Mouse (Mus musculus): ENCODE results near the gene Chmp4b. TPM values are rescaled to one million over a fixed set of nuclear protein-coding genes. Genes with fewer than 3 reads are reported as not detected.

Chmp4b gene
- polyA plus RNA-seq, 1 experiment from 2014 or later: 11.9 TPM

GRCm38 (mm10) chr2:154659531-154660074 is 8.1 kb downstream of the Chmp4b start:
- no peaks in the 10 kb centered on the region for H3K9me3 ChIP-seq (ENCODE audit: low read length)
- peak overlapping the region; percentile 98 for H3K4me3 ChIP-seq (ENCODE audit: low read depth, low read length)
- peaks cover 23% of the 10 kb centered on the region for H3K36me3 ChIP-seq (replicated peaks; ENCODE audit: insufficient read depth, low read length)
- H3K27me3 ChIP-seq (ENCODE audit: insufficient read depth, low read length): no peaks in the 10 kb centered on the region
- peaks cover 23% of the 10 kb centered on the region for H3K4me1 ChIP-seq (ENCODE audit: insufficient read depth)
- WGBS (ENCODE audit: insufficient replicate concordance): 78% methylated on average over 5 of the region's 5 CpGs
- TF ChIP-seq EP300 (IDR thresholded peaks at IDR 0.05; ENCODE audit: low read depth) (no peak), CTCF (IDR thresholded peaks at IDR 0.05; ENCODE audit: low read depth) (no peak)
- peak overlapping the region; percentile 98; the same call in 1 of the 2 replicates for H3K9ac ChIP-seq (replicated peaks)
- H3K27ac ChIP-seq (ENCODE audit: low read depth): peak overlapping the region; percentile 96
- ATAC-seq (no peak), DNase-seq (no peak)
- H3K4me2 ChIP-seq (ENCODE audit: low read depth, low read length): peak overlapping the region; percentile 78

- Histone ChIP-seq H3K27me3 (ENCODE audit: insufficient read depth, low read length) (no peaks in the 10 kb centered on the region), H3K9me3 (ENCODE audit: low read length) (no peaks in the 10 kb centered on the region), H3K27ac (ENCODE audit: low read depth) (no peak overlapping the region), H3K4me1 (ENCODE audit: insufficient read depth) (no peaks in the 10 kb centered on the region), H3K9ac (replicated peaks) (no peak overlapping the region), H3K36me3 (replicated peaks; ENCODE audit: insufficient read depth, low read length) (peaks cover 18% of the 10 kb centered on the region), H3K4me2 (ENCODE audit: low read depth, low read length) (no peak overlapping the region), H3K4me3 (ENCODE audit: low read depth, low read length) (no peak overlapping the region)
- 83% methylated on average over 7 of the region's 7 CpGs for WGBS (ENCODE audit: insufficient replicate concordance)
- TF ChIP-seq EP300 (IDR thresholded peaks at IDR 0.05; ENCODE audit: low read depth): no peak
- no peak for TF ChIP-seq CTCF (IDR thresholded peaks at IDR 0.05; ENCODE audit: low read depth)
- ATAC-seq (no peak), DNase-seq (no peak)
These were observed 17.2 kb downstream of the Chmp4b start for GRCm38 (mm10) chr2:154668680-154669079.

GRCm38 (mm10) chr2:154670106-154670505 is 18.6 kb downstream of the Chmp4b start:
- Histone ChIP-seq H3K36me3 (replicated peaks; ENCODE audit: insufficient read depth, low read length) (peaks cover 10% of the 10 kb centered on the region), H3K4me3 (ENCODE audit: low read depth, low read length) (no peak overlapping the region), H3K9me3 (ENCODE audit: low read length) (no peaks in the 10 kb centered on the region), H3K27ac (ENCODE audit: low read depth) (no peak overlapping the region), H3K4me2 (ENCODE audit: low read depth, low read length) (no peak overlapping the region), H3K27me3 (ENCODE audit: insufficient read depth, low read length) (no peaks in the 10 kb centered on the region), H3K9ac (replicated peaks) (no peak overlapping the region), H3K4me1 (ENCODE audit: insufficient read depth) (no peaks in the 10 kb centered on the region)
- TF ChIP-seq CTCF (IDR thresholded peaks at IDR 0.05; ENCODE audit: low read depth) (no peak), EP300 (IDR thresholded peaks at IDR 0.05; ENCODE audit: low read depth) (no peak)
- no peak for ATAC-seq
- 80% methylated on average over 4 of the region's 4 CpGs for WGBS (ENCODE audit: insufficient replicate concordance)
- no peak for DNase-seq

GRCm38 (mm10) chr2:154670741-154671140 is 19.2 kb downstream of the Chmp4b start:
- ATAC-seq: no peak
- H3K4me3 ChIP-seq (ENCODE audit: low read depth, low read length): no peak overlapping the region
- peaks cover 7% of the 10 kb centered on the region for H3K36me3 ChIP-seq (replicated peaks; ENCODE audit: insufficient read depth, low read length)
- no peaks in the 10 kb centered on the region for H3K9me3 ChIP-seq (ENCODE audit: low read length)
- no peak overlapping the region for H3K27ac ChIP-seq (ENCODE audit: low read depth)
- no peaks in the 10 kb centered on the region for H3K27me3 ChIP-seq (ENCODE audit: insufficient read depth, low read length)
- no peak for DNase-seq
- no peaks in the 10 kb centered on the region for H3K4me1 ChIP-seq (ENCODE audit: insufficient read depth)
- TF ChIP-seq EP300 (IDR thresholded peaks at IDR 0.05; ENCODE audit: low read depth) (no peak), CTCF (IDR thresholded peaks at IDR 0.05; ENCODE audit: low read depth) (no peak)
- no peak overlapping the region for H3K4me2 ChIP-seq (ENCODE audit: low read depth, low read length)
- WGBS (ENCODE audit: insufficient replicate concordance): 70% methylated on average over 4 of the region's 4 CpGs
- no peak overlapping the region for H3K9ac ChIP-seq (replicated peaks)

GRCm38 (mm10) chr2:154674008-154674407 is 22.5 kb downstream of the Chmp4b start:
- 86% methylated on average over 4 of the region's 4 CpGs for WGBS (ENCODE audit: insufficient replicate concordance)

GRCm38 (mm10) chr2:154676653-154677609 is 25.4 kb downstream of the Chmp4b start:
- Histone ChIP-seq H3K27ac (ENCODE audit: low read depth) (peak overlapping the region; percentile 59), H3K9ac (replicated peaks) (peak overlapping the region; percentile 3; the same call in 1 of the 2 replicates), H3K4me1 (ENCODE audit: insufficient read depth) (peaks cover 14% of the 10 kb centered on the region), H3K27me3 (ENCODE audit: insufficient read depth, low read length) (no peaks in the 10 kb centered on the region), H3K9me3 (ENCODE audit: low read length) (no peaks in the 10 kb centered on the region), H3K4me3 (ENCODE audit: low read depth, low read length) (0 out of 2 replicates have a peak overlapping the region, but pooled peaks have one; percentile 1), H3K36me3 (replicated peaks; ENCODE audit: insufficient read depth, low read length) (peaks cover 4% of the 10 kb centered on the region), H3K4me2 (ENCODE audit: low read depth, low read length) (peak overlapping the region; percentile 44)
- DNase-seq (no peak), ATAC-seq (peak; percentile 71)
- 56% methylated on average over 19 of the region's 19 CpGs for WGBS (ENCODE audit: insufficient replicate concordance)
- TF ChIP-seq EP300 (IDR thresholded peaks at IDR 0.05; ENCODE audit: low read depth): no peak
- no peak for TF ChIP-seq CTCF (IDR thresholded peaks at IDR 0.05; ENCODE audit: low read depth)

More at GRCm38 (mm10) chr2:154674008-154674407, 22.5 kb downstream of the Chmp4b start:
- no peak overlapping the region for H3K9ac ChIP-seq (replicated peaks)
- no peak for DNase-seq
- no peak overlapping the region for H3K4me3 ChIP-seq (ENCODE audit: low read depth, low read length)
- no peak for TF ChIP-seq CTCF (IDR thresholded peaks at IDR 0.05; ENCODE audit: low read depth)
- no peak for TF ChIP-seq EP300 (IDR thresholded peaks at IDR 0.05; ENCODE audit: low read depth)
- no peak overlapping the region for H3K27ac ChIP-seq (ENCODE audit: low read depth)
- ATAC-seq: no peak
- peaks cover 3% of the 10 kb centered on the region for H3K36me3 ChIP-seq (replicated peaks; ENCODE audit: insufficient read depth, low read length)
- no peak overlapping the region for H3K4me2 ChIP-seq (ENCODE audit: low read depth, low read length)
- no peaks in the 10 kb centered on the region for H3K27me3 ChIP-seq (ENCODE audit: insufficient read depth, low read length)
- peaks cover 13% of the 10 kb centered on the region for H3K4me1 ChIP-seq (ENCODE audit: insufficient read depth)
- no peaks in the 10 kb centered on the region for H3K9me3 ChIP-seq (ENCODE audit: low read length)

Data from liver, postnatal 0 days (tissue).